Mouse (Mus musculus): ENCODE measurements at regions not wholly inside any gene's neighbourhood (a gene's known extent, or its start where the extent isn't known, plus 50 kb on each side); places are given as distances from the start of the nearest gene placed in this dataset.

- Histone ChIP-seq H3K79me2 (ENCODE audit: control insufficient read depth, insufficient read depth) (no peaks in the 10 kb centered on the region), H3K79me3 (ENCODE audit: low read depth) (no peaks in the 10 kb centered on the region), H3K4me3 (ENCODE audit: insufficient read depth, poor library complexity, severe bottlenecking) (no peak overlapping the region), H3ac (ENCODE audit: control insufficient read depth, insufficient read length, low read depth) (no peak overlapping the region), H3K36me3 (ENCODE audit: control insufficient read depth, insufficient read depth) (no peaks in the 10 kb centered on the region), H3K27me3 (ENCODE audit: control insufficient read depth, insufficient read depth, insufficient read length) (no peaks in the 10 kb centered on the region)
- TF ChIP-seq MYOD1 (IDR thresholded peaks at IDR 0.05; ENCODE audit: control insufficient read depth, insufficient read length, low read depth) (no peak), MYOG (IDR thresholded peaks at IDR 0.05; ENCODE audit: control insufficient read depth, extremely low read depth, insufficient read length) (no peak), CEBPB (IDR thresholded peaks at IDR 0.05; ENCODE audit: low read depth) (no peak), MAX (IDR thresholded peaks at IDR 0.05) (no peak), FOSL1 (IDR thresholded peaks at IDR 0.05; ENCODE audit: insufficient read depth, low read length, poor library complexity, severe bottlenecking) (no peak), CTCF (IDR thresholded peaks at IDR 0.05; ENCODE audit: control insufficient read depth, insufficient read depth, insufficient read length) (no peak), USF1 (IDR thresholded peaks at IDR 0.05; ENCODE audit: low read depth) (no peak)
Measured at GRCm38 (mm10) chr3:29816964-29817363, 730.8 kb downstream of the Mecom start.

GRCm38 (mm10) chr3:29813276-29813675 lies 731.5 kb downstream of the Egfem1 start:
- Histone ChIP-seq H3K79me2 (ENCODE audit: control insufficient read depth, insufficient read depth) (no peaks in the 10 kb centered on the region), H3K79me3 (ENCODE audit: low read depth) (no peaks in the 10 kb centered on the region), H3K4me3 (ENCODE audit: insufficient read depth, poor library complexity, severe bottlenecking) (no peak overlapping the region), H3ac (ENCODE audit: control insufficient read depth, insufficient read length, low read depth) (no peak overlapping the region), H3K27me3 (ENCODE audit: control insufficient read depth, insufficient read depth, insufficient read length) (no peaks in the 10 kb centered on the region), H3K36me3 (ENCODE audit: control insufficient read depth, insufficient read depth) (no peaks in the 10 kb centered on the region)
- TF ChIP-seq USF1 (IDR thresholded peaks at IDR 0.05; ENCODE audit: low read depth) (no peak), CEBPB (IDR thresholded peaks at IDR 0.05; ENCODE audit: low read depth) (no peak), FOSL1 (IDR thresholded peaks at IDR 0.05; ENCODE audit: insufficient read depth, low read length, poor library complexity, severe bottlenecking) (no peak), MYOD1 (IDR thresholded peaks at IDR 0.05; ENCODE audit: control insufficient read depth, insufficient read length, low read depth) (no peak)

GRCm38 (mm10) chr3:29812480-29813240 lies 730.8 kb downstream of the Egfem1 start:
- Histone ChIP-seq H3K27me3 (ENCODE audit: control insufficient read depth, insufficient read depth, insufficient read length) (no peaks in the 10 kb centered on the region), H3K36me3 (ENCODE audit: control insufficient read depth, insufficient read depth) (no peaks in the 10 kb centered on the region), H3K79me2 (ENCODE audit: control insufficient read depth, insufficient read depth) (no peaks in the 10 kb centered on the region), H3K79me3 (ENCODE audit: low read depth) (no peaks in the 10 kb centered on the region), H3ac (ENCODE audit: control insufficient read depth, insufficient read length, low read depth) (no peak overlapping the region), H3K4me3 (ENCODE audit: insufficient read depth, poor library complexity, severe bottlenecking) (no peak overlapping the region)
- TF ChIP-seq MYOD1 (IDR thresholded peaks at IDR 0.05; ENCODE audit: control insufficient read depth, insufficient read length, low read depth) (no peak), MAX (IDR thresholded peaks at IDR 0.05) (no peak), USF1 (IDR thresholded peaks at IDR 0.05; ENCODE audit: low read depth) (no peak), CTCF (IDR thresholded peaks at IDR 0.05; ENCODE audit: control insufficient read depth, insufficient read depth, insufficient read length) (no peak), CEBPB (IDR thresholded peaks at IDR 0.05; ENCODE audit: low read depth) (no peak), FOSL1 (IDR thresholded peaks at IDR 0.05; ENCODE audit: insufficient read depth, low read length, poor library complexity, severe bottlenecking) (no peak), MYOG (IDR thresholded peaks at IDR 0.05; ENCODE audit: control insufficient read depth, extremely low read depth, insufficient read length) (no peak)

DNA sequence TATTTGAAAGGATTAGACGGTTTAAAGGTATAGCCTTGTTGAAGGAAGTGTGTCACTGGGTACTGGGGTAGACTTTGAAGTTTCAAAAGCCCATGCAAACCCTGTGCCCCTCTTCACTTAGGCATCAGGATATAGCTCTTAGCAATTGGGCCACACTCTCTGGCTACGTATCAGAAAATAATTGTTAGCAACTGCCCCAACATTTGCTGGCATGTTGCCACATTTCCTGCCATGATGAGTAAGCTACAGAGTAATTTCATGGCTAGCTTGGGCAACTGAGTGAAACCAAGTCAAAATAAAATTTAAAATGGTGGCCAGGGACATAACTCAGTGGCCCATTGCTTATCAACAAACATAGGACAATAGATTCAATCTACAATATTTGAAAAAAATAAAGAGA lies 724.2 kb downstream of the Egfem1 start:
- no peaks in the 10 kb centered on the region for H3K27me3 ChIP-seq (ENCODE audit: control insufficient read depth, insufficient read depth, insufficient read length)
- no peak overlapping the region for H3K4me3 ChIP-seq (ENCODE audit: insufficient read depth, poor library complexity, severe bottlenecking)
- no peaks in the 10 kb centered on the region for H3K79me3 ChIP-seq (ENCODE audit: low read depth)
- H3K79me2 ChIP-seq (ENCODE audit: control insufficient read depth, insufficient read depth) = no peaks in the 10 kb centered on the region
- no peaks in the 10 kb centered on the region for H3K36me3 ChIP-seq (ENCODE audit: control insufficient read depth, insufficient read depth)
- no peak overlapping the region for H3ac ChIP-seq (ENCODE audit: control insufficient read depth, insufficient read length, low read depth)
- TF ChIP-seq MAX (IDR thresholded peaks at IDR 0.05) (no peak), USF1 (IDR thresholded peaks at IDR 0.05; ENCODE audit: low read depth) (no peak), CTCF (IDR thresholded peaks at IDR 0.05; ENCODE audit: control insufficient read depth, insufficient read depth, insufficient read length) (no peak), CEBPB (IDR thresholded peaks at IDR 0.05; ENCODE audit: low read depth) (no peak), MYOD1 (IDR thresholded peaks at IDR 0.05; ENCODE audit: control insufficient read depth, insufficient read length, low read depth) (no peak), MYOG (IDR thresholded peaks at IDR 0.05; ENCODE audit: control insufficient read depth, extremely low read depth, insufficient read length) (no peak), FOSL1 (IDR thresholded peaks at IDR 0.05; ENCODE audit: insufficient read depth, low read length, poor library complexity, severe bottlenecking) (no peak)

DNA sequence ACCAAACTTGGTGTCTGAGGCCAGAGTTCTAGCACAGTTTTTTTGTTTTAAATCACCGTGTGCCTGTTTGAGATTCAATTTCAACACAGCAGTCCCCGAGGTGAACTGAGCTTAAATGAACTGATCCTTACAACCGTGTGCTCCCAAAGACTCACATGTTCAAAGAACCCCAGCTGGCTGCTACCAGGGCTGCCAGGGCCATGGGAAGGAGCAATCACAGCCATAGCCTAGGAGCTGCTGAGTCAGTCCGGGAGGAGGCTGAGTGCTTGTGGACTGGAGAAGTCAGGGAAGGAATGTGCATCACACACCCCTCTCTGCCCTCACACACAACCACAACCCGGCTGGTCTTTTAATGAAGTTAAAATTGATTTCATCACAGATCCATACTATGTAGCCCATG lies 721.6 kb downstream of the Egfem1 start:
- H3K4me3 ChIP-seq (ENCODE audit: insufficient read depth, poor library complexity, severe bottlenecking) = no peak overlapping the region
- H3K27me3 ChIP-seq (ENCODE audit: control insufficient read depth, insufficient read depth, insufficient read length) = no peaks in the 10 kb centered on the region
- no peaks in the 10 kb centered on the region for H3K79me3 ChIP-seq (ENCODE audit: low read depth)
- TF ChIP-seq CEBPB (IDR thresholded peaks at IDR 0.05; ENCODE audit: low read depth) (no peak), MAX (IDR thresholded peaks at IDR 0.05) (no peak), MYOG (IDR thresholded peaks at IDR 0.05; ENCODE audit: control insufficient read depth, extremely low read depth, insufficient read length) (no peak), FOSL1 (IDR thresholded peaks at IDR 0.05; ENCODE audit: insufficient read depth, low read length, poor library complexity, severe bottlenecking) (no peak), CTCF (IDR thresholded peaks at IDR 0.05; ENCODE audit: control insufficient read depth, insufficient read depth, insufficient read length) (no peak), MYOD1 (IDR thresholded peaks at IDR 0.05; ENCODE audit: control insufficient read depth, insufficient read length, low read depth) (no peak), USF1 (IDR thresholded peaks at IDR 0.05; ENCODE audit: low read depth) (no peak)
- H3K79me2 ChIP-seq (ENCODE audit: control insufficient read depth, insufficient read depth) = no peaks in the 10 kb centered on the region
- H3ac ChIP-seq (ENCODE audit: control insufficient read depth, insufficient read length, low read depth) = no peak overlapping the region
- no peaks in the 10 kb centered on the region for H3K36me3 ChIP-seq (ENCODE audit: control insufficient read depth, insufficient read depth)
